Mouse (Mus musculus) thymus, adult 2 months (tissue): ENCODE results near the gene Astn1. TPM values are rescaled to one million over a fixed set of nuclear protein-coding genes. Genes with fewer than 3 reads are reported as not detected.

Source experiments
- DNase-seq: peaks from one replicate; pipeline ENCODE4 v3.0.0; 2021
- H3K27ac ChIP-seq: fragments of 200-500 bp; 2 replicates; pipeline ENCODE4 v1.5.1; 2012; ENCODE audit warnings: low read length, control low read depth; ENCODE audit not compliant: control insufficient read depth, insufficient read depth
- H3K27me3 ChIP-seq: fragments of 200-500 bp; 2 replicates; pipeline ENCODE4 v1.6.1; 2012; ENCODE audit warnings: mild to moderate bottlenecking, low read length, moderate library complexity, mixed read lengths; ENCODE audit not compliant: control insufficient read depth, insufficient read depth
- H3K36me3 ChIP-seq: fragments of 200-500 bp; 2 replicates; pipeline ENCODE4 v1.6.1; 2012; ENCODE audit warnings: mild to moderate bottlenecking, low read length, moderate library complexity; ENCODE audit not compliant: control insufficient read depth, insufficient read depth
- H3K4me1 ChIP-seq: fragments of 200-500 bp; replicated peaks from 2 replicates; pipeline ENCODE4 v1.6.1; 2012; ENCODE audit warnings: low read length; ENCODE audit not compliant: control insufficient read depth, insufficient read depth
- H3K4me3 ChIP-seq: fragments of 200-500 bp; 2 replicates; pipeline ENCODE4 v1.5.1; 2012; ENCODE audit warnings: mild to moderate bottlenecking, low read length, control low read depth, moderate library complexity; ENCODE audit not compliant: control insufficient read depth, insufficient read depth
- CTCF ChIP-seq: fragments of 200-500 bp; IDR thresholded peaks from 2 replicates; pipeline ENCODE4 v1.5.1; 2012; ENCODE audit warnings: mild to moderate bottlenecking, control low read depth, low read length, moderate library complexity, borderline replicate concordance; ENCODE audit not compliant: control insufficient read depth, poor library complexity, insufficient read depth; ENCODE audit errors: extremely low read depth
- POLR2A ChIP-seq: fragments of 200-500 bp; IDR thresholded peaks from 2 replicates; pipeline ENCODE4 v1.6.1; 2012; ENCODE audit warnings: mild to moderate bottlenecking, low read length, control low read depth, moderate library complexity; ENCODE audit not compliant: control insufficient read depth, poor library complexity, insufficient read depth; ENCODE audit errors: extremely low read depth
- WGBS: fragments of 180-500 bp; shearing (Covaris S2); methylation state at CpG from one replicate; pipeline ENCODE4 v1.1.7; 2018; 5-methylcytosine and 5-hydroxymethylcytosine counted together
- polyA plus RNA-seq: library from polyadenylated mRNA; depleted of rRNA; stranded (reverse); fragments of >200 nt; gene quantifications from 2 replicates; pipeline ENCODE4 v1.2.3, GENCODE M21; 2012

The Astn1 gene
- polyA plus RNA-seq, 1 experiment, result 0.19 TPM

- Histone ChIP-seq H3K27ac (no peak overlapping the region), H3K4me1 (no peaks in the 10 kb centered on the region), H3K27me3 (no peaks in the 10 kb centered on the region), H3K4me3 (no peak overlapping the region), H3K36me3 (no peaks in the 10 kb centered on the region)
- no peak for TF ChIP-seq CTCF
- no peak for TF ChIP-seq POLR2A
- DNase-seq, result no peak
- WGBS, result 73% methylated on average over 2 of the region's 2 CpGs
Observed at GRCm38 (mm10) chr1:158483733-158484132, 121.7 kb downstream of the Astn1 start.

GRCm38 (mm10) chr1:158489521-158490021 lies 127.5 kb downstream of the Astn1 start:
- no peak for DNase-seq
- no peak overlapping the region for H3K4me3 ChIP-seq

DNA sequence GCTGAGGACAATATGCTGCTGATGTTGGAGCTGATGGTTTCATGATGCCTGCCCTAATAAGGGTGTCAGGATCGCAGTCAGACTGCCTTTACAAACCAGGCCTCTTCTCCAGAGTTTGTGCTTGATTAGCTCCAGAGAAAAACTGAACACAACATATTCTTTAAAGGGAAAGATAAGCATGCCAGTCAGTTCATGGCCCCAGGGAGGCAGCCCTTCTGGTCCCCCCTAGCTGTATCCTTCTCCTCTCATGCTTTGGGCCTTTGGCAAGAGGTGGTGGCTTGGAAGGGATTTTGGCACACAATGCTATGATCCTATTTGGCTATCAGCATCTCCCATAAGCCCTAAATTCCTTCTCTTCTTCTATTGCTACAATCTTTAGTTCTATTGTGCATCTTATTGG lies 128.1 kb downstream of the Astn1 start:
- H3K27ac ChIP-seq, result no peak overlapping the region
- WGBS, result 77% methylated on average over 1 of the region's 1 CpGs
- DNase-seq, result no peak
- no peaks in the 10 kb centered on the region for H3K36me3 ChIP-seq
- H3K27me3 ChIP-seq, result no peaks in the 10 kb centered on the region
- TF ChIP-seq POLR2A (no peak), CTCF (no peak)
- no peak overlapping the region for H3K4me3 ChIP-seq
- H3K4me1 ChIP-seq, result no peaks in the 10 kb centered on the region

More at GRCm38 (mm10) chr1:158489521-158490021, 127.5 kb downstream of the Astn1 start:
- Histone ChIP-seq H3K27me3 (no peaks in the 10 kb centered on the region), H3K27ac (no peak overlapping the region), H3K36me3 (no peaks in the 10 kb centered on the region), H3K4me1 (no peaks in the 10 kb centered on the region)
- no peak for TF ChIP-seq POLR2A
- no peak for TF ChIP-seq CTCF
- WGBS, result 72% methylated on average over 4 of the region's 4 CpGs

- DNase-seq, result no peak
- H3K36me3 ChIP-seq, result no peaks in the 10 kb centered on the region
- H3K27me3 ChIP-seq, result no peaks in the 10 kb centered on the region
- WGBS, result 88% methylated on average over 3 of the region's 3 CpGs
- no peaks in the 10 kb centered on the region for H3K4me1 ChIP-seq
- TF ChIP-seq CTCF (no peak), POLR2A (no peak)
- no peak overlapping the region for H3K4me3 ChIP-seq
- H3K27ac ChIP-seq, result no peak overlapping the region
Observed at GRCm38 (mm10) chr1:158493289-158493688, 131.2 kb downstream of the Astn1 start.

DNA sequence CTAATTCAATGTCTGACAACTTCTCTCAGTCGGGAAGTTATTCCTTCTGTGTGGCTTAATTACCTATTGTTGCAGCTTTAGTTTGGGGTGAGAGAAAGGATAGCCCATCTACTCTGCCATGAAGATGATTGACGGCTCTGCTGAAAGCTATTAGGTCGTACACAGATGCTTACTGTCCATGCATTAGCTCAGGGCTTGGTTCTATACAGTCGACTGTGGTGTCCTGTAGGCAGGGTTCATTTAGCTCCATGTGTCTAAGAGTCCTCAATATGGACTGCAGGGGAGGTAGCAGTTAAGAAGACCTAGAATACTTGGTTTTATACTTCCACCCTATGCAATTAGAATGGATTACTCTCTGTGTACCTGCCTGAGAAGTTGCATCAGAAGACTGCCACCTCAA lies 138.1 kb downstream of the Astn1 start:
- 57% methylated on average over 4 of the region's 4 CpGs for WGBS
- TF ChIP-seq POLR2A, result no peak
- no peak for TF ChIP-seq CTCF

GRCm38 (mm10) chr1:158501019-158501418 lies 138.9 kb downstream of the Astn1 start:
- Histone ChIP-seq H3K27me3 (no peaks in the 10 kb centered on the region), H3K4me1 (no peaks in the 10 kb centered on the region), H3K4me3 (no peak overlapping the region), H3K27ac (no peak overlapping the region), H3K36me3 (no peaks in the 10 kb centered on the region)
- no peak for TF ChIP-seq CTCF
- no peak for TF ChIP-seq POLR2A
- DNase-seq, result no peak
- 72% methylated on average over 4 of the region's 4 CpGs for WGBS

More for the DNA sequence above, 138.1 kb downstream of the Astn1 start:
- DNase-seq, result no peak
- Histone ChIP-seq H3K27me3 (no peaks in the 10 kb centered on the region), H3K36me3 (no peaks in the 10 kb centered on the region), H3K4me1 (no peaks in the 10 kb centered on the region), H3K27ac (no peak overlapping the region), H3K4me3 (no peak overlapping the region)

DNA sequence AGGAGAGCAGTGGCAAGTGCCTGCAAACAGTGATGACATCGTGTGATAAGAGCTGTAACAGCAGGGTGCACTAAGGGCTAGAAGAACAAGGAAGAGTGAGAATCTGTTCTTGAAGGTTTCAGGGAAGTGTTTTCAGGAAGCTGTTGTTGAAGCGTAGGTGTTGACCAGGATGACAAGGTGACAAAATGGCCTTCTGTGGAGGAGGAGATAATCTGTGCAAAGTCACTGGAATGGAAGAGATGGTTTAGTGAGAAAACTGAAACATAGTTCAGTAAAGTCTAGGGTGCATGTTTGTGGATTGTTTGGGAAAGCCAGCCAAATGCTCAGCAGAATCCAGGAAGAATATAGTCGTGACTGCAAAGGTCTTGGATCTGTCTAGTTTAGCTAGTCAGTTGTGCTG lies 145.5 kb downstream of the Astn1 start:
- 45% methylated on average over 3 of the region's 3 CpGs for WGBS

More for the DNA sequence above, 145.5 kb downstream of the Astn1 start:
- H3K27me3 ChIP-seq, result no peaks in the 10 kb centered on the region
- DNase-seq, result no peak
- H3K4me1 ChIP-seq, result no peaks in the 10 kb centered on the region
- H3K36me3 ChIP-seq, result no peaks in the 10 kb centered on the region
- TF ChIP-seq CTCF (no peak), POLR2A (no peak)
- H3K4me3 ChIP-seq, result no peak overlapping the region
- no peak overlapping the region for H3K27ac ChIP-seq
